In genomic region chr11:102998577-102999316, GRCm38 (mm10) we compare ENCODE assay signal across 8 mouse cellular contexts. TPM values are rescaled to one million over a fixed set of nuclear protein-coding genes. Genes with fewer than 3 reads are reported as not detected.
DNase-seq lines count a peak whose midpoint lies in the region; ATAC-seq and TF ChIP-seq lines count a peak whose summit lies in the region.

No protein-coding gene starts in this region.

- H3K4me2 ChIP-seq in forebrain, embryonic 13.5 days = no peak overlapping the region
- H3K4me2 ChIP-seq in forebrain, postnatal 0 days (ENCODE audit: low read depth) = no peak overlapping the region
- no peak overlapping the region for H3K4me2 ChIP-seq in hindbrain, embryonic 15.5 days
- no peak overlapping the region for H3K4me2 ChIP-seq in midbrain, embryonic 14.5 days (ENCODE audit: low read length)

- no peak for ATAC-seq in forebrain, embryonic 13.5 days
- no peak for ATAC-seq in forebrain, postnatal 0 days
- peak; percentile 19; the same call in 1 of the 2 replicates for ATAC-seq in hindbrain, embryonic 15.5 days (ENCODE audit: low FRiP score, low read depth)
- peak; percentile 43; the same call in 1 of the 2 replicates for ATAC-seq in midbrain, embryonic 14.5 days (ENCODE audit: low FRiP score, low TSS enrichment)
- ATAC-seq in inflammation-experienced regulatory T-cells, adult 6 months = no peak

- no peak overlapping the region for H3K9ac ChIP-seq in forebrain, embryonic 13.5 days
- no peak overlapping the region for H3K9ac ChIP-seq in forebrain, postnatal 0 days
- no peak overlapping the region for H3K9ac ChIP-seq in hindbrain, embryonic 15.5 days
- no peak overlapping the region for H3K9ac ChIP-seq in midbrain, embryonic 14.5 days (replicated peaks; ENCODE audit: low read length)

- H3K4me1 ChIP-seq in forebrain, embryonic 13.5 days = peaks cover 18% of the 10 kb centered on the region
- H3K4me1 ChIP-seq in forebrain, postnatal 0 days (ENCODE audit: insufficient read depth) = no peaks in the 10 kb centered on the region
- peaks cover 24% of the 10 kb centered on the region for H3K4me1 ChIP-seq in hindbrain, embryonic 15.5 days (replicated peaks)
- H3K4me1 ChIP-seq in midbrain, embryonic 14.5 days (ENCODE audit: control insufficient read depth, insufficient read depth, low read length) = peaks cover 22% of the 10 kb centered on the region

- H3K4me3 ChIP-seq in forebrain, embryonic 13.5 days = no peak overlapping the region
- no peak overlapping the region for H3K4me3 ChIP-seq in forebrain, postnatal 0 days (ENCODE audit: low read depth, low read length)
- H3K4me3 ChIP-seq in hindbrain, embryonic 15.5 days = no peak overlapping the region
- H3K4me3 ChIP-seq in midbrain, embryonic 14.5 days (replicated peaks; ENCODE audit: low read depth, low read length) = no peak overlapping the region

- H3K27me3 ChIP-seq in forebrain, embryonic 13.5 days = no peaks in the 10 kb centered on the region
- H3K27me3 ChIP-seq in forebrain, postnatal 0 days (ENCODE audit: insufficient read depth, low read length) = no peaks in the 10 kb centered on the region
- no peaks in the 10 kb centered on the region for H3K27me3 ChIP-seq in hindbrain, embryonic 15.5 days
- H3K27me3 ChIP-seq in midbrain, embryonic 14.5 days (ENCODE audit: control insufficient read depth, insufficient read depth, low read length) = no peaks in the 10 kb centered on the region

- H3K27ac ChIP-seq in forebrain, embryonic 13.5 days = 0 out of 2 replicates have a peak overlapping the region, but pooled peaks have one; percentile 25
- H3K27ac ChIP-seq in forebrain, postnatal 0 days (ENCODE audit: low read depth, low read length) = no peak overlapping the region
- H3K27ac ChIP-seq in hindbrain, embryonic 15.5 days (replicated peaks) = peak overlapping the region; percentile 51
- H3K27ac ChIP-seq in midbrain, embryonic 14.5 days (replicated peaks; ENCODE audit: low read depth, low read length) = peak overlapping the region; percentile 55

- WGBS in forebrain, embryonic 13.5 days = 82% methylated on average over 14 of the region's 14 CpGs
- WGBS in forebrain, postnatal 0 days = 68% methylated on average over 14 of the region's 14 CpGs
- WGBS in hindbrain, embryonic 15.5 days = 59% methylated on average over 14 of the region's 14 CpGs
- 36% methylated on average over 14 of the region's 14 CpGs for WGBS in midbrain, embryonic 14.5 days

- no peaks in the 10 kb centered on the region for H3K9me3 ChIP-seq in forebrain, embryonic 13.5 days (replicated peaks)
- H3K9me3 ChIP-seq in forebrain, postnatal 0 days (ENCODE audit: low read length) = no peaks in the 10 kb centered on the region
- H3K9me3 ChIP-seq in hindbrain, embryonic 15.5 days = no peaks in the 10 kb centered on the region
- no peaks in the 10 kb centered on the region for H3K9me3 ChIP-seq in midbrain, embryonic 14.5 days (ENCODE audit: control insufficient read depth, low read length)

- TF ChIP-seq CTCF in forebrain, postnatal 0 days (IDR thresholded peaks at IDR 0.05; ENCODE audit: low read depth) = no peak

- no peak for DNase-seq in forebrain, postnatal 0 days
- peak; percentile 34 for DNase-seq in c-Kit-positive CD71-positive TER-119-positive erythroid progenitor cells, embryonic 14.5 days (ENCODE audit: low spot score)
- peak; percentile 57 for DNase-seq in midbrain, embryonic 14.5 days
- no peak for DNase-seq in urinary bladder, postnatal 4 days (ENCODE audit: low spot score in 2 of 2)
- no peak for DNase-seq in right cerebral cortex, adult 2 months (ENCODE audit: low spot score in 2 of 2)

- peaks cover 72% of the 10 kb centered on the region for H3K36me3 ChIP-seq in forebrain, embryonic 13.5 days (ENCODE audit: poor library complexity, severe bottlenecking)
- H3K36me3 ChIP-seq in forebrain, postnatal 0 days (ENCODE audit: insufficient read depth) = peaks cover 64% of the 10 kb centered on the region
- H3K36me3 ChIP-seq in hindbrain, embryonic 15.5 days = peaks cover 48% of the 10 kb centered on the region
- peaks cover 63% of the 10 kb centered on the region for H3K36me3 ChIP-seq in midbrain, embryonic 14.5 days (ENCODE audit: control insufficient read depth, insufficient read depth, low read length)

RNA-seq across cellular contexts. Expression of gene Nmt1, which starts 29.2 kb away (rescaled TPM):
- 47.3 and 53.9 TPM in 2 replicates for polyA plus RNA-seq in forebrain, embryonic 13.5 days (2015; fragmentation: Nextera tagmentation; extraction: Ambion mirVana)
- total RNA-seq in forebrain, postnatal 0 days (2014; rRNA removed) = 63.2 and 64.1 TPM in 2 replicates
- 35.0 and 36.7 TPM in 2 replicates for polyA plus RNA-seq in forebrain, postnatal 0 days (2015; fragmentation: Nextera tagmentation; extraction: Ambion mirVana)
- 32.4 and 34.7 TPM in 2 replicates for polyA plus RNA-seq in hindbrain, embryonic 15.5 days (2015; fragmentation: Nextera tagmentation; extraction: Ambion mirVana)
- 30.7 and 38.0 TPM in 2 replicates for polyA plus RNA-seq in midbrain, embryonic 14.5 days (2014; fragmentation: Nextera tagmentation; extraction: Ambion mirVana)
- polyA plus RNA-seq in inflammation-experienced regulatory T-cells, adult 6 months (2017; shearing (Covaris generic)) = 100 to 1,000 TPM in 2 of 3 experiments, 10 to 100 TPM in 1; 63.6 to 113 (median 106) TPM

RNA-seq across cellular contexts. Expression of gene Dcakd, which starts 29.4 kb away (rescaled TPM):
- polyA plus RNA-seq in forebrain, embryonic 13.5 days (2015; fragmentation: Nextera tagmentation; extraction: Ambion mirVana) = 182 and 195 TPM in 2 replicates
- total RNA-seq in forebrain, postnatal 0 days (2014; rRNA removed) = 136 and 148 TPM in 2 replicates
- 173 and 191 TPM in 2 replicates for polyA plus RNA-seq in forebrain, postnatal 0 days (2015; fragmentation: Nextera tagmentation; extraction: Ambion mirVana)
- polyA plus RNA-seq in hindbrain, embryonic 15.5 days (2015; fragmentation: Nextera tagmentation; extraction: Ambion mirVana) = 152 and 194 TPM in 2 replicates
- polyA plus RNA-seq in midbrain, embryonic 14.5 days (2014; fragmentation: Nextera tagmentation; extraction: Ambion mirVana) = 183 and 209 TPM in 2 replicates
- polyA plus RNA-seq in inflammation-experienced regulatory T-cells, adult 6 months (2017; shearing (Covaris generic)) = 10 to 100 TPM; 19.9 to 27.5 (median 25.4) TPM

RNA-seq across cellular contexts. Expression of gene C1ql1, which starts 52.3 kb away (rescaled TPM):
- polyA plus RNA-seq in forebrain, embryonic 13.5 days (2015; fragmentation: Nextera tagmentation; extraction: Ambion mirVana) = 1.4 and 1.5 TPM in 2 replicates
- total RNA-seq in forebrain, postnatal 0 days (2014; rRNA removed) = 10.3 and 11.8 TPM in 2 replicates
- polyA plus RNA-seq in forebrain, postnatal 0 days (2015; fragmentation: Nextera tagmentation; extraction: Ambion mirVana) = 3.9 and 5.4 TPM in 2 replicates
- 9.8 and 11.1 TPM in 2 replicates for polyA plus RNA-seq in hindbrain, embryonic 15.5 days (2015; fragmentation: Nextera tagmentation; extraction: Ambion mirVana)
- polyA plus RNA-seq in midbrain, embryonic 14.5 days (2014; fragmentation: Nextera tagmentation; extraction: Ambion mirVana) = 14.3 and 18.8 TPM in 2 replicates
- not detected for polyA plus RNA-seq in inflammation-experienced regulatory T-cells, adult 6 months (2017; shearing (Covaris generic))

Comparison
In these comparisons a context has a peak if more than half of its experiments do, and no peak if none do; other contexts are left out.
1. ATAC-seq: peak in hindbrain, embryonic 15.5 days (single experiment) and midbrain, embryonic 14.5 days (single experiment); none in forebrain, embryonic 13.5 days (single experiment), forebrain, postnatal 0 days (single experiment) and inflammation-experienced regulatory T-cells, adult 6 months (single experiment).
2. DNase-seq: peak in c-Kit-positive CD71-positive TER-119-positive erythroid progenitor cells, embryonic 14.5 days (single experiment) and midbrain, embryonic 14.5 days (single experiment); none in forebrain, postnatal 0 days (single experiment), urinary bladder, postnatal 4 days (0 of 2) and right cerebral cortex, adult 2 months (0 of 2).